Mouse (Mus musculus): ENCODE measurements around the gene Asah2. TPM values are rescaled to one million over a fixed set of nuclear protein-coding genes. Genes with fewer than 3 reads are reported as not detected.

Asah2 gene
- total RNA-seq, 2 experiments from 2014 or later: 16.7 to 19.2 TPM

GRCm38 (mm10) chr19:32002623-32003022 is 105.4 kb downstream of the Asah2 start:
- no peak for DNase-seq
- intact Hi-C loops (cut with DNase I): no loop called here

GRCm38 (mm10) chr19:31996916-31997315 is 111.1 kb downstream of the Asah2 start:
- DNase-seq: peak; percentile 5 to 15
- intact Hi-C loops (cut with DNase I): no loop called here

GRCm38 (mm10) chr19:31991057-31991456 is 117.0 kb downstream of the Asah2 start:
- intact Hi-C loops (cut with DNase I): no loop called here

GRCm38 (mm10) chr19:31975882-31976281 is 132.1 kb downstream of the Asah2 start:
- DNase-seq: no peak
- intact Hi-C loops (cut with DNase I): loop anchor here (10.0 kb wide), 1 partner anchor 339 kb away; no protein-coding TSS in a partner anchor

More at GRCm38 (mm10) chr19:31991057-31991456, 117.0 kb downstream of the Asah2 start:
- DNase-seq: no peak

GRCm38 (mm10) chr19:31971998-31972397 is 136.0 kb downstream of the Asah2 start:
- intact Hi-C loops (cut with DNase I): loop anchor here (5.0 to 10.0 kb wide), 7 partner anchors 55 to 720 kb away; partner anchors contain the start of genes Minpp1, Papss2 and Sgms1
- DNase-seq: peak; percentile 82 to 92

- intact Hi-C loops (cut with DNase I): loop anchor here (5.0 to 10.0 kb wide), 7 partner anchors 56 to 721 kb away; partner anchors contain the start of genes Minpp1, Papss2 and Sgms1
- no peak for DNase-seq
These were observed 136.6 kb downstream of the Asah2 start for GRCm38 (mm10) chr19:31971405-31971804.

GRCm38 (mm10) chr19:31967933-31968532 is 140.0 kb downstream of the Asah2 start:
- intact Hi-C loops (cut with DNase I): loop anchor here (5.0 to 10.0 kb wide), 3 partner anchors 201 to 1413 kb away; partner anchors contain the start of gene Prkg1

GRCm38 (mm10) chr19:31963147-31963546 is 144.9 kb downstream of the Asah2 start:
- no peak for DNase-seq
- intact Hi-C loops (cut with DNase I): loop anchor here (10.0 kb wide), 1 partner anchor 1408 kb away; no protein-coding TSS in a partner anchor

More at GRCm38 (mm10) chr19:31967933-31968532, 140.0 kb downstream of the Asah2 start:
- peak; percentile 13 to 19 for DNase-seq

- no peak for DNase-seq
- intact Hi-C loops (cut with DNase I): loop anchor here (10.0 kb wide), 1 partner anchor 1406 kb away; no protein-coding TSS in a partner anchor
These were observed 147.6 kb downstream of the Asah2 start for GRCm38 (mm10) chr19:31960434-31960833.

GRCm38 (mm10) chr19:31956359-31956758 is 151.7 kb downstream of the Asah2 start:
- DNase-seq: no peak

GRCm38 (mm10) chr19:31954696-31955095 is 153.3 kb downstream of the Asah2 start:
- intact Hi-C loops (cut with DNase I): no loop called here

More at GRCm38 (mm10) chr19:31956359-31956758, 151.7 kb downstream of the Asah2 start:
- intact Hi-C loops (cut with DNase I): no loop called here

GRCm38 (mm10) chr19:31954267-31954666 is 153.7 kb downstream of the Asah2 start:
- DNase-seq: no peak
- intact Hi-C loops (cut with DNase I): no loop called here

More at GRCm38 (mm10) chr19:31954696-31955095, 153.3 kb downstream of the Asah2 start:
- no peak for DNase-seq

GRCm38 (mm10) chr19:31953799-31954198 is 154.2 kb downstream of the Asah2 start:
- DNase-seq: no peak
- intact Hi-C loops (cut with DNase I): no loop called here

GRCm38 (mm10) chr19:31950793-31951489 is 157.1 kb downstream of the Asah2 start:
- intact Hi-C loops (cut with DNase I): no loop called here
- no peak for DNase-seq

Other genes starting within 250 kb of the Asah2 start
- gene A1cf, start 239.4 kb downstream of the Asah2 start, total RNA-seq (2021): not detected